Mouse (Mus musculus) midbrain, embryonic 15.5 days (tissue): ENCODE measurements around the gene Cers3. TPM values are rescaled to one million over a fixed set of nuclear protein-coding genes. Genes with fewer than 3 reads are reported as not detected.

Experiments used
- ATAC-seq: fragments of 200-750 bp; cut with Nextera tagmentation; replicated peaks from 2 replicates; pipeline ENCODE4 v1.8.0; 2017; ENCODE audit warnings: moderate TSS enrichment
- H3K27ac ChIP-seq: fragments of 300-500 bp; sonication (generic); 2 replicates; pipeline ENCODE4 v1.5.1; 2015; ENCODE audit warnings: mild to moderate bottlenecking, inconsistent platforms
- H3K27me3 ChIP-seq: fragments of 300-500 bp; sonication (generic); replicated peaks from 2 replicates; pipeline ENCODE4 v1.6.1; 2015; ENCODE audit warnings: inconsistent platforms
- H3K36me3 ChIP-seq: fragments of 300-500 bp; sonication (generic); replicated peaks from 2 replicates; pipeline ENCODE4 v1.6.1; 2015; ENCODE audit warnings: inconsistent platforms
- H3K4me1 ChIP-seq: fragments of 300-500 bp; sonication (generic); 2 replicates; pipeline ENCODE4 v1.6.1; 2015; ENCODE audit warnings: inconsistent platforms
- H3K4me2 ChIP-seq: fragments of 300-500 bp; sonication (generic); 2 replicates; pipeline ENCODE4 v1.6.1; 2015; ENCODE audit warnings: inconsistent platforms, mild to moderate bottlenecking, moderate library complexity
- H3K4me3 ChIP-seq: fragments of 300-500 bp; sonication (generic); 2 replicates; pipeline ENCODE4 v1.5.1; 2015; ENCODE audit warnings: mild to moderate bottlenecking, inconsistent platforms
- H3K9ac ChIP-seq: fragments of 300-500 bp; sonication (generic); 2 replicates; pipeline ENCODE4 v1.6.1; 2015; ENCODE audit warnings: mild to moderate bottlenecking, inconsistent platforms
- H3K9me3 ChIP-seq: fragments of 300-500 bp; sonication (generic); 2 replicates; pipeline ENCODE4 v1.6.1; 2016; ENCODE audit warnings: inconsistent platforms
- WGBS: fragments of 180-500 bp; shearing (Covaris S2); methylation state at CpG from one replicate; pipeline ENCODE4 v1.1.7; 2015; ENCODE audit warnings: mixed read lengths; 5-methylcytosine and 5-hydroxymethylcytosine counted together
- polyA plus RNA-seq: library from polyadenylated mRNA; unstranded; fragments of >200 nt; fragmentation: Nextera tagmentation; extraction: Ambion mirVana; gene quantifications from 2 replicates; pipeline ENCODE4 v1.2.1, GENCODE M21; 2015

Cers3 gene
- polyA plus RNA-seq = 0.46 and 0.50 TPM in 2 replicates

- 78% methylated on average over 9 of the region's 9 CpGs for WGBS
These were observed at the start of gene Cers3 for GRCm38 (mm10) chr7:66743377-66743781. Gene Cers3, plus strand, starts transcription at chr7:66743504.

DNA sequence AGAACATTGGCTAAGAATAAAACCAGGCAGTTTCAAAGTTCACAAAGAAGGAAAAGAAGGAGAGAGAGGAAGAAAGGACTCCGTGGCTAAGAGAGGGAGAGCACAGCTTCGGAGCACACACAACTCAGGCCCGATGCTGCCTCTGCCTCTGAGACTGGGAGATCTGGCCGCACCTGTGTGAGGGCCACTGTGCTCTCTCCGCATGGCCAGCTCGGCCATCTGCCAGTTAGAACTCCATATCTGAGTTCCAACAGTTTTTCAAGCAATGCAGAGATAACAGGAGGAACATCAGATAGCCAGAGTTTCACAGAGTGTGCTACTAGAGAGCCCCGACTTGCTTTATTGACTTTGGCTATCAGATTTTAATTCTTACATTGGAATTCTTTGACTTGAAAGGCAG, 48.8 kb upstream of the Cers3 start:
- WGBS = 71% methylated on average over 7 of the region's 7 CpGs
- H3K4me2 ChIP-seq = no peak overlapping the region
- no peaks in the 10 kb centered on the region for H3K36me3 ChIP-seq
- no peak overlapping the region for H3K4me3 ChIP-seq
- no peak overlapping the region for H3K9ac ChIP-seq
- H3K27ac ChIP-seq = no peak overlapping the region
- no peaks in the 10 kb centered on the region for H3K27me3 ChIP-seq
- no peaks in the 10 kb centered on the region for H3K9me3 ChIP-seq
- no peak for ATAC-seq
- peaks cover 7% of the 10 kb centered on the region for H3K4me1 ChIP-seq

More at GRCm38 (mm10) chr7:66743377-66743781, at the start of gene Cers3:
- Histone ChIP-seq H3K27me3 (no peaks in the 10 kb centered on the region), H3K4me3 (no peak within 1 kb of the TSS), H3K4me2 (no peak within 1 kb of the TSS), H3K9me3 (no peaks in the 10 kb centered on the region), H3K36me3 (no peaks in the 10 kb centered on the region), H3K4me1 (no peaks in the 10 kb centered on the region), H3K9ac (no peak within 1 kb of the TSS), H3K27ac (no peak within 1 kb of the TSS)
- no peak for ATAC-seq

DNA sequence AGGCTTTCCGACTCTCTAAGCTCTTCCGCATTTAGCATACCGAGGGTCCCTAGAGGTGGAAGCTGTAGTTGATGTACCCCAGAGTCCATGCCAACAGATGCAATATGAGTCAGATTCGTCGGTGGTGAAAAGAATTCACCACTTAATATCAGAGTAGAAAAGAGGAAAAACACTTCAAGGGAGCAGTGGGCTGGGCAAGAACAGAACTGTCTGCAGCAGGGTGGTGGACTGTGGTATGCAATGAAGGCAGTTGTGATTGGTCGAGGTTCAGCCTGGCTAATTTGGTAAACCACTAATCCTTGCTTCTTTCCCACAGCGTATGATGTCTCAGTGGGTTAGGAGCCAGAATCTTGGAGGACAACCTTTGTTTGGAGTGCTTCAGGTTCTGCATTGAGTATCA, 40.6 kb upstream of the Cers3 start:
- Histone ChIP-seq H3K9ac (no peak overlapping the region), H3K27ac (no peak overlapping the region), H3K4me3 (no peak overlapping the region), H3K27me3 (no peaks in the 10 kb centered on the region), H3K36me3 (no peaks in the 10 kb centered on the region), H3K4me1 (no peaks in the 10 kb centered on the region), H3K4me2 (no peak overlapping the region), H3K9me3 (no peaks in the 10 kb centered on the region)
- no peak for ATAC-seq
- WGBS = 91% methylated on average over 7 of the region's 7 CpGs

DNA sequence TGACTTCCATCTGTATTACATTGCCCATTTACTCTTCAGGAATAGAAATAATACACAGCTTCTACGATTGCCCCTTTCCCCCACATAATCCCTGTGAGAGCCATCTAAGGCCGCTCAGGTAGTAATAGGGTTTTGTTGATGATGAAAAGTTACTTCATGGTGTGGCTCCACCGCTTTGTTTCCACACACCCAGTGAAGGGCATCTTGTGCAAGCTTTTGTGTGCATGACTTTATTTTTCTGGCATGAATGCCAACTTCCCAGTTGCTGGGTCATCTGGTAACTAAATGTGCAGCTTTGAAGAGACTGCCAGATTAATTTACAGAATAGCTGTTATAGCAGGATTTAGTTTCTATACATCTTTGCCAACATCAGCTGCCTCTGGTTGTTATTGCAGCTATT, 38.7 kb upstream of the Cers3 start:
- Histone ChIP-seq H3K4me2 (no peak overlapping the region), H3K9ac (no peak overlapping the region), H3K4me3 (no peak overlapping the region), H3K27me3 (no peaks in the 10 kb centered on the region), H3K36me3 (no peaks in the 10 kb centered on the region), H3K4me1 (no peaks in the 10 kb centered on the region), H3K27ac (no peak overlapping the region), H3K9me3 (no peaks in the 10 kb centered on the region)
- no peak for ATAC-seq
- WGBS = 92% methylated on average over 3 of the region's 3 CpGs

- H3K27me3 ChIP-seq = no peaks in the 10 kb centered on the region
- no peak overlapping the region for H3K4me2 ChIP-seq
- H3K4me1 ChIP-seq = no peaks in the 10 kb centered on the region
- H3K9ac ChIP-seq = no peak overlapping the region
- no peak for ATAC-seq
- H3K4me3 ChIP-seq = no peak overlapping the region
- H3K36me3 ChIP-seq = no peaks in the 10 kb centered on the region; the same call in 1 of the 2 replicates
- H3K27ac ChIP-seq = no peak overlapping the region
- 71% methylated on average over 2 of the region's 2 CpGs for WGBS
- no peaks in the 10 kb centered on the region for H3K9me3 ChIP-seq
These were observed 32.1 kb upstream of the Cers3 start for GRCm38 (mm10) chr7:66711166-66711565.

DNA sequence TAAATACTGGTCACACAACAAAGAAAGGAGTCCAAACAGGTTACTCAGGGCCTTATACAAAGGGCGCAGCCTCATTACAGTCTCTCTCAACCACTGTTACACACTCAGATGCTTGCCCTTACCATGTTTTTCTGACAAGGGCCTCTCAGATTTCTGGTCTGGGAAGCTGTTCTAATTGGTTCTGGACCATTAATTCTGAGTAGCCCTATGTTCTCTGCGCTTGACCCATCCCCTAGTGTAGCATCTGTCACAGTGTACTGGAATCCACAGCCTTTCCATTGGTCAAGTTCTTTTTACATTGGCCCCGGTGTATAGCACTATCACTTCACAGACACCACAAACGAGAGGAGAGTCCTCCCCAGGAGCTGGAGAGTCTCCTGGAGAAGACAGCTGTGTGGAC, 18.8 kb upstream of the Cers3 start:
- 89% methylated on average over 4 of the region's 4 CpGs for WGBS

GRCm38 (mm10) chr7:66724954-66725353, 18.4 kb upstream of the Cers3 start:
- Histone ChIP-seq H3K36me3 (no peaks in the 10 kb centered on the region), H3K4me2 (no peak overlapping the region), H3K27me3 (no peaks in the 10 kb centered on the region), H3K9ac (no peak overlapping the region), H3K4me1 (no peaks in the 10 kb centered on the region), H3K27ac (no peak overlapping the region), H3K9me3 (no peaks in the 10 kb centered on the region), H3K4me3 (no peak overlapping the region)
- 91% methylated on average over 6 of the region's 6 CpGs for WGBS
- ATAC-seq = no peak

More for the DNA sequence above, 18.8 kb upstream of the Cers3 start:
- H3K9me3 ChIP-seq = no peaks in the 10 kb centered on the region
- H3K4me1 ChIP-seq = no peaks in the 10 kb centered on the region
- no peak for ATAC-seq
- H3K27ac ChIP-seq = no peak overlapping the region
- no peak overlapping the region for H3K9ac ChIP-seq
- H3K27me3 ChIP-seq = no peaks in the 10 kb centered on the region
- no peaks in the 10 kb centered on the region for H3K36me3 ChIP-seq
- H3K4me3 ChIP-seq = no peak overlapping the region
- no peak overlapping the region for H3K4me2 ChIP-seq

- H3K9ac ChIP-seq = no peak overlapping the region
- no peak overlapping the region for H3K27ac ChIP-seq
- no peak for ATAC-seq
- H3K9me3 ChIP-seq = no peaks in the 10 kb centered on the region
- H3K4me1 ChIP-seq = no peaks in the 10 kb centered on the region
- WGBS = 93% methylated on average over 6 of the region's 6 CpGs
- H3K27me3 ChIP-seq = no peaks in the 10 kb centered on the region
- no peak overlapping the region for H3K4me2 ChIP-seq
- no peaks in the 10 kb centered on the region for H3K36me3 ChIP-seq
- no peak overlapping the region for H3K4me3 ChIP-seq
These were observed 15.2 kb upstream of the Cers3 start for GRCm38 (mm10) chr7:66728072-66728471.

DNA sequence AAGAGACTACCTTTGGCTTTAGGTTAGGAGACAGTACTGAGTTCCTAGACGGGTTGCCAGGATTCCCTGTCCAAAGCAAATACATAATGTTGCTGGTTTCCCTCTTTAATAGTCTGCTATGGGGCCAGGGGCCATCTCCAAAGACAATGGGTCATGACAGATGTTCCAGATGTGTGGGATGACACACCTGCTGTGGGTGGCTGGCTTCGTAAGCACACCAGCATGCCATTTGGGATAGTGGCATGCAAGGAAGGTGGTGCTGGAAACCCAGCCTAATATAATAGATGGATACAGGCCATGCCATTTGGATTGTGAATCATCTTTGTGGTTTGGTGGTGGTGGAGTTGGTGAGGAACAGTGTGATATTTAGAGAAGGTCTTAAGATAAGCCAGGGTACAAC, 14.1 kb upstream of the Cers3 start:
- H3K9me3 ChIP-seq = no peaks in the 10 kb centered on the region
- H3K4me2 ChIP-seq = no peak overlapping the region
- no peaks in the 10 kb centered on the region for H3K36me3 ChIP-seq
- H3K9ac ChIP-seq = no peak overlapping the region
- H3K4me3 ChIP-seq = no peak overlapping the region
- 84% methylated on average over 2 of the region's 2 CpGs for WGBS
- H3K27ac ChIP-seq = no peak overlapping the region
- H3K4me1 ChIP-seq = no peaks in the 10 kb centered on the region
- ATAC-seq = no peak
- H3K27me3 ChIP-seq = no peaks in the 10 kb centered on the region

DNA sequence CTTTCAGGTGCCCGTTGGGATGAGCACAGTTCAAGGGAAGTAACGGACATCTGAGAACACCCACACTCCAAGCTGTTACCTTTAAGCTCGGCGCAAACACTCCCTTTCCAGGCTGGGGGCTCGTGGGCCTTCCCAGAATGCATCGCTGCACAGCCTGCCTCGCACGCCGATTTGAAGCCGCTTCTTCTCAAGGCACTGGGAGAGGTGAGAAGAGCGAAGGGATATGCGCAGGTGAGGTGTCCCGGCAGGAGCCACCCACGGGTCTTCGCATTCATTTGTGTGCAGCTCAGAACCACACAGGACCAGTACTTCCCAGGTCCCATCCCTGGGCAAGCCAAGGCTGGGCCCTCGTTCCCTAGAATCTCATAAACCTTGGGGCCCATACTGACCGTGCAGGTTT, 9.9 kb upstream of the Cers3 start:
- WGBS = 97% methylated on average over 17 of the region's 17 CpGs
- Histone ChIP-seq H3K9me3 (no peaks in the 10 kb centered on the region), H3K4me2 (no peak overlapping the region), H3K36me3 (no peaks in the 10 kb centered on the region), H3K4me3 (no peak overlapping the region), H3K27ac (no peak overlapping the region), H3K4me1 (no peaks in the 10 kb centered on the region), H3K9ac (no peak overlapping the region), H3K27me3 (no peaks in the 10 kb centered on the region)
- ATAC-seq = no peak

DNA sequence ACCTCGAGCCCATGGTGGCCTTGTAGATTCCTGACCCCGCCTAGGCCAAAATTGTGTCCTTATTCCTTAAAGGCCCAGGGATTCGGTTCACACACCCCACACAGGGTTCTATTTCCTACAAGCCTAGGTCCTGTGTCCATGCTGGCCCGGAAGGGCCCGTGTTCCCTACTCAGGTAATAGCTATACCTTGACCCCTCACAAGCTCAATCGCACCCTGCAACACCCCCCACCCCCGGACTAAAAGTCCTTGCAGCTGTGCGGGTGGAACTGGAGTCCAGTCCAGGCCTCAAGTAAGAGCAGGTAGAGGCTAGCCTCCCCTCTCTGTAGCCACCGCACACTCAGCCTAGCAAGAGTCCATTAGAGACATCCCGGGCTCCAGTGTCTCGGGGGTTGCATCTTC, 9.4 kb upstream of the Cers3 start:
- Histone ChIP-seq H3K4me2 (no peak overlapping the region), H3K4me1 (no peaks in the 10 kb centered on the region), H3K27ac (no peak overlapping the region), H3K27me3 (no peaks in the 10 kb centered on the region), H3K9me3 (no peaks in the 10 kb centered on the region), H3K9ac (no peak overlapping the region), H3K36me3 (no peaks in the 10 kb centered on the region), H3K4me3 (no peak overlapping the region)
- ATAC-seq = no peak
- WGBS = 96% methylated on average over 11 of the region's 11 CpGs

- Histone ChIP-seq H3K4me2 (no peak overlapping the region), H3K4me3 (no peak overlapping the region), H3K27ac (no peak overlapping the region), H3K9ac (no peak overlapping the region), H3K36me3 (no peaks in the 10 kb centered on the region), H3K9me3 (no peaks in the 10 kb centered on the region), H3K27me3 (no peaks in the 10 kb centered on the region), H3K4me1 (no peaks in the 10 kb centered on the region)
- WGBS = 95% methylated on average over 4 of the region's 4 CpGs
- ATAC-seq = no peak
These were observed 8.8 kb upstream of the Cers3 start for GRCm38 (mm10) chr7:66734466-66734865.

DNA sequence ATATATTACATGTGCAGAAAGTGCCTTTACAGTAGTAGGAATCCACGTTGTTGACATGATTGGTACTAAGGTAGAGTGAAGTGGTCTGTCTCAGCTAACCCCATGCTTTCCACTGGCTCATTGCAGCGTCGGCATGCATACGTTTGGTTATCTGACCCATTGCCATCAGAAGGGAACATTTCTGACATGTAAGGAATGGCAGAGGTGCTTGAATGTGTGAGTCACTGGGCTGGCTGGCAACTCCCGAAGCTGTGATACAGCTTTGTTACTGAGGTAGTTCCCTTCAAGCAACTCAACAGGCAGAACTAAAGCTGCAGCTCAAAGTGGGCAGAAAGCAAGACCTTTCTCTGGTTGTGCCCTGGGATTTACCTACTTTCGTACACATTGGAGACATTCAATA, 8.3 kb upstream of the Cers3 start:
- no peaks in the 10 kb centered on the region for H3K36me3 ChIP-seq
- no peaks in the 10 kb centered on the region for H3K9me3 ChIP-seq
- no peaks in the 10 kb centered on the region for H3K4me1 ChIP-seq
- whole genome bisulfite sequencing = 91% methylated on average over 6 of the region's 6 CpGs
- no peak overlapping the region for H3K27ac ChIP-seq
- H3K27me3 ChIP-seq = no peaks in the 10 kb centered on the region
- no peak for ATAC-seq
- H3K4me2 ChIP-seq = no peak overlapping the region
- H3K4me3 ChIP-seq = no peak overlapping the region
- H3K9ac ChIP-seq = no peak overlapping the region

GRCm38 (mm10) chr7:66737418-66737817, 5.9 kb upstream of the Cers3 start:
- no peaks in the 10 kb centered on the region for H3K4me1 ChIP-seq
- H3K9me3 ChIP-seq = no peaks in the 10 kb centered on the region
- no peak overlapping the region for H3K4me2 ChIP-seq
- no peak overlapping the region for H3K27ac ChIP-seq
- no peaks in the 10 kb centered on the region for H3K27me3 ChIP-seq
- no peak overlapping the region for H3K9ac ChIP-seq
- no peak for ATAC-seq
- H3K4me3 ChIP-seq = no peak overlapping the region
- H3K36me3 ChIP-seq = no peaks in the 10 kb centered on the region
- WGBS = 93% methylated on average over 4 of the region's 4 CpGs
